Mouse (Mus musculus) left cerebral cortex, adult 18-20 months (tissue): ENCODE data around the gene Rsad2. TPM values are rescaled to one million over a fixed set of nuclear protein-coding genes. Genes with fewer than 3 reads are reported as not detected.

Experiments used
- DNase-seq, 2 experiments: peaks; one replicate each; pipeline ENCODE4 v3.0.0; 2021 to 2022; ENCODE audit warnings: low spot score in 2 of 2, mixed read lengths in 1 of 2
- microRNA-seq, 2 experiments: library from miRNA; unstranded; fragments of <30 nt; microRNA quantifications; one replicate each; pipeline ENCODE4 v1.2.0; 2021
- total RNA-seq, 2 experiments: library from RNA; stranded (reverse); gene quantifications; 2 replicates each; pipeline ENCODE4 v1.2.3; 2021

The Rsad2 gene
- total RNA-seq, 2 experiments from 2014 or later, result 0.65 to 0.77 TPM

GRCm38 (mm10) chr12:26403372-26404125 lies 52.7 kb downstream of the Rsad2 start:
- no peak for DNase-seq

GRCm38 (mm10) chr12:26401696-26402470 lies 54.4 kb downstream of the Rsad2 start:
- DNase-seq, result no peak

- DNase-seq, result no peak
Observed at GRCm38 (mm10) chr12:26401254-26401653, 55.0 kb downstream of the Rsad2 start.

- no peak for DNase-seq
Observed at GRCm38 (mm10) chr12:26400762-26401161, 55.5 kb downstream of the Rsad2 start.

- DNase-seq, result peak; percentile 42 to 73
Observed at GRCm38 (mm10) chr12:26399391-26399790, 56.9 kb downstream of the Rsad2 start.

GRCm38 (mm10) chr12:26398597-26398996 lies 57.7 kb downstream of the Rsad2 start:
- no peak for DNase-seq

GRCm38 (mm10) chr12:26394485-26395470 lies 61.5 kb downstream of the Rsad2 start:
- no peak for DNase-seq

GRCm38 (mm10) chr12:26393291-26393690 lies 63.0 kb downstream of the Rsad2 start:
- peak in 1 of 2 experiments; percentile 43 for DNase-seq

Small RNA genes lying within 50 kb of the gene (microRNA-seq; reads per million reads assigned to microRNA genes)
- gene Mir6538, result 1.2 to 1.3 reads per million in 2 experiments

Other genes starting within 250 kb of the Rsad2 start
- 10 to 100 TPM; 28.6 to 31.1 TPM for gene Rnf144a, start 41.2 kb downstream of the Rsad2 start, total RNA-seq
- 10 to 100 TPM; 19.9 to 22.3 TPM for gene Cmpk2, start 12.8 kb upstream of the Rsad2 start, total RNA-seq